In the genomic region with DNA sequence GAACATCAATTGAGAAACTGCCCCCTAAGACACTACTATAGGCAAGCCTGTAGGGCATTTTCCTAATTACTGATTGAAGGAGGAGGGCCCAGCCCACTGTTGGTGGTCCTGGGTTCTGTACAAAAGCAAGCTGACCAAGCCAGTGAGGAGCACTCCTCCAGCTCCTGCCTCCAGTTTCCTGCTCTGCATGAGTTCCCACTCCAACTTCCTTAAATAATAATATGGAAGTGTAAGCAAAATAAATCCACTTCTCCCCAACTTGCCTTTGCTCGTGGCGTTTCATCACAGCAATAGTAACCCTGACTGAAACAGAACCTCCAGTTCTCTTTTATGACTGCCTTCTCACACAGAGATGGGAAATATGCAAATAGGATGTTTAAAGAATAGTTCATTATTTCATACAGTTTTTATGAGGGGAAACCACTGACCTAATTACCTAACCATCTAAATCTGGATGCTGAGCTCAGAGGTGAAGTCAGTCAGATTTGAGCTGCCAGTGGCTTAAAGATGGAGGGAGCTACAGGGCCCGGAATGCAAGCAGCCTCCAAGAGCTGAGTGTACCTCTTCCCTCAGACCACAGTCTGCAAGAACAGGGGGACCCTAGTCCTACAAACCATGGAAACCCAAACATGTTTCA, we compare ENCODE assay signal across 16 mouse cellular contexts.
A peak's percentile ranks its signal among the peaks of the same experiment; 100 is the strongest.
DNase-seq lines count a peak whose midpoint lies in the region.
"Had no signal": no experiment of that assay in that cellular context is flagged by ENCODE, and none has a peak within 500 bp of the region (broad histone marks: within the 10 kb centered on the region; RNA-seq: fewer than 3 reads in every experiment).

No protein-coding gene starts in this region.

- H3K27ac ChIP-seq in brown adipose tissue, adult 24 weeks (replicated peaks; ENCODE audit: low read depth, low read length), result peak overlapping the region; percentile 23; the same call in 1 of the 2 replicates
- H3K27ac ChIP-seq: forebrain, embryonic 13.5 days; heart, embryonic 15.5 days; hindbrain, postnatal 0 days; liver, embryonic 15.5 days; midbrain, embryonic 13.5 days had no signal

- intact Hi-C loops in heart, postnatal 14 days (cut with DNase I), result no loop called here

- H3K4me3 ChIP-seq in brown adipose tissue, adult 24 weeks (ENCODE audit: insufficient read depth, low read depth, low read length), result no peak overlapping the region
- H3K4me3 ChIP-seq: forebrain, embryonic 13.5 days; heart, embryonic 15.5 days; liver, embryonic 15.5 days; midbrain, embryonic 13.5 days had no signal

- H3K4me1 ChIP-seq in brown adipose tissue, adult 24 weeks (ENCODE audit: control insufficient read depth, insufficient read depth, insufficient read length, low read length), result peaks cover 10% of the 10 kb centered on the region

- peak; percentile 1 for DNase-seq in adrenal gland, postnatal 14 days
- no peak for DNase-seq in adrenal gland, adult 8-10 months
- peak; percentile 15 for DNase-seq in heart, postnatal 4 days
- no peak for DNase-seq in heart, postnatal 14 days
- peak; percentile 1 for DNase-seq in right cerebral cortex, postnatal 25 days
- DNase-seq in right cerebral cortex, postnatal 4 days, result no peak
- no peak for DNase-seq in frontal cortex, postnatal 14 days (ENCODE audit: low spot score in 2 of 2)
- DNase-seq: embryo, embryonic 11 days; kidney, adult 9 months; thymus, postnatal 14 days had no signal

Comparison
In these comparisons a context has a peak if more than half of its experiments do, and no peak if none do; other contexts are left out.
1. DNase-seq: peak in adrenal gland, postnatal 14 days (single experiment), heart, postnatal 4 days (single experiment) and right cerebral cortex, postnatal 25 days (single experiment); none in adrenal gland, adult 8-10 months (single experiment), heart, postnatal 14 days (0 of 2), right cerebral cortex, postnatal 4 days (single experiment) and frontal cortex, postnatal 14 days (0 of 2).